Mouse (Mus musculus) myocyte (in vitro differentiated cells): ENCODE measurements at regions not wholly inside any gene's neighbourhood (a gene's known extent, or its start where the extent isn't known, plus 50 kb on each side); places are given as distances from the start of the nearest gene placed in this dataset.

Experiments
- E2F4 ChIP-seq: IDR thresholded peaks from one replicate; pipeline ENCODE4 v1.6.1; 2011; ENCODE audit warnings: mild to moderate bottlenecking, control low read depth, moderate library complexity; ENCODE audit not compliant: insufficient read depth
- MAX ChIP-seq: IDR thresholded peaks from one replicate; pipeline ENCODE4 v1.6.1; 2011; ENCODE audit warnings: low read depth, mild to moderate bottlenecking, control low read depth
- MYOD1 ChIP-seq, 3 experiments: IDR thresholded peaks; one replicate each; pipeline ENCODE4 v1.6.1; 2011; ENCODE audit warnings: control low read depth in 2 of 3, low read depth in 2 of 3, mild to moderate bottlenecking in 2 of 3, moderate library complexity in 1 of 3; ENCODE audit not compliant: insufficient read length in 2 of 3, control insufficient read depth in 1 of 3
- MYOG ChIP-seq, 3 experiments: IDR thresholded peaks; one replicate each; pipeline ENCODE4 v1.6.1; 2011; ENCODE audit warnings: control low read depth in 2 of 3, low read depth in 2 of 3, mild to moderate bottlenecking in 2 of 3; ENCODE audit not compliant: insufficient read length in 2 of 3, control insufficient read depth in 1 of 3, insufficient read depth in 1 of 3
- POLR2A ChIP-seq: IDR thresholded peaks from one replicate; pipeline ENCODE4 v1.6.1; 2011; ENCODE audit warnings: low read depth, mild to moderate bottlenecking, control low read depth, moderate library complexity; ENCODE audit not compliant: insufficient read length
- REST ChIP-seq: IDR thresholded peaks from one replicate; pipeline ENCODE4 v1.6.1; 2011; ENCODE audit warnings: mild to moderate bottlenecking, control low read depth, moderate library complexity; ENCODE audit not compliant: insufficient read depth, insufficient read length
- SRF ChIP-seq: IDR thresholded peaks from one replicate; pipeline ENCODE4 v1.6.1; 2011; ENCODE audit warnings: low read depth; ENCODE audit not compliant: control insufficient read depth, insufficient read length
- USF1 ChIP-seq: IDR thresholded peaks from one replicate; pipeline ENCODE4 v1.6.1; 2011; ENCODE audit warnings: low read depth, mild to moderate bottlenecking, control low read depth, moderate library complexity

DNA sequence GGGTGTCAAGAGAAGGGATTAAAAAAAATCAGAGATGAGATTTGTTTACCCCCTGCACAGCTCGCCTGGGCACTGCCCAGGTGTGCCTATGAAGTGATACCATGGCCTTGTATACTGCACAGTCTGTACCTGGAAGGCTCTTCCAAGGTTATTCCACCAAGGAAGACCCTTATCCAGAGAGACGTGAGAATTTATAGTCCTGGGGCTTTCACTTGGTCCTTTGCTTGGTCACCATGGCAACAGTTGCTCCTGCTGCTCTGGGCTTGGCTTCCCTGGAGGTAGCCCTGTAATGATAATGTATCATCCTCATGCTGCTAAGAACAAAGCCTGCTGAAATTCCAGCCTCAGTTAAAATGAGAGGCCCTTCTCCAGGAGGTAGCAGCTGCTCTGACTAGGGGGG, 143.7 kb upstream of the 9630041A04Rik start:
- no peak for TF ChIP-seq MYOG (IDR thresholded peaks at IDR 0.05; ENCODE audit: control insufficient read depth in 1 of 3, insufficient read depth in 1 of 3, insufficient read length in 2 of 3, low read depth in 2 of 3)
- TF ChIP-seq POLR2A, result no peak
- no peak for TF ChIP-seq MAX
- no peak for TF ChIP-seq SRF
- no peak for TF ChIP-seq REST
- no peak for TF ChIP-seq USF1
- no peak for TF ChIP-seq E2F4
- no peak for TF ChIP-seq MYOD1 (IDR thresholded peaks at IDR 0.05; ENCODE audit: control insufficient read depth in 1 of 3, insufficient read length in 2 of 3, low read depth in 2 of 3)
